Mouse (Mus musculus): ENCODE results near the gene Pappa2.

The Pappa2 gene

DNA sequence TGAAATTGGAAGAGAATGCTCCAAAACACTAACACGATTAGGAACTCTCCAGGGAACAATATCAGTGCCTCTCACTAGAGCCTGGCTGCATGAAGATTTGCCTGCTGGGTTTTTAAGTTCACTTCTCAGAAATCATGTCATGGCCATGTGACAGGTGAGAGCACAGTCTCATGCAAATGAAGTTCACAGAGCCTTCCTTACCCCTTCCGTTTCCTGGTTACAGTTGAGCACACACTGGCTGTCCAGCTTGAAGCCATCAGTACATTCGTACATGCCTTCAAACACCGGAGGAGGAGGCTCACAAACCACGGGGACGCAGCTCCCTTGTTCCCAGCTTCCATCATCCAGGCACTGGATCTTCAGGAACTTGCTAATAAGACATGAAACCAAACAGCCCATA lies 215.6 kb downstream of the Pappa2 start:
- no peak for DNase-seq (ENCODE audit: low spot score)

DNA sequence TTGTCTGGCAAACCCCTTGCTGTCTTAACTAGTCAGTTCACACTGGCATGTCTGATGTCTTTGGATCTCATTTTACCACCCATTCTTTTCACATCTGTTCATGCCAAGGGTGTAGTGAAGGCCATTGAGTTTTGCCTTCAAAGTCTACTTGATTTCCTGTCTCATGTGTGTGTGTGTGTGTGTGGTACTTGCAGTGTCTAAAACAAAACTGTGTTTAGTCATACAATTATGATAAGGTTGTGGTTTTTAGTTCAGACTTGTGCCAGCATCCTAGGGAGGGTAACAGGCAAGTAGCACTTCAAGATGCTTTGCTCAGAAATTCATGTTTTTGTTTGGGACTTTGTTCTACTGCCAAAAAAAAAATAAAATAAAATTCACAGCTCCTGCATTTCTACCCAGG lies 216.1 kb downstream of the Pappa2 start:
- DNase-seq (ENCODE audit: low spot score): no peak

DNA sequence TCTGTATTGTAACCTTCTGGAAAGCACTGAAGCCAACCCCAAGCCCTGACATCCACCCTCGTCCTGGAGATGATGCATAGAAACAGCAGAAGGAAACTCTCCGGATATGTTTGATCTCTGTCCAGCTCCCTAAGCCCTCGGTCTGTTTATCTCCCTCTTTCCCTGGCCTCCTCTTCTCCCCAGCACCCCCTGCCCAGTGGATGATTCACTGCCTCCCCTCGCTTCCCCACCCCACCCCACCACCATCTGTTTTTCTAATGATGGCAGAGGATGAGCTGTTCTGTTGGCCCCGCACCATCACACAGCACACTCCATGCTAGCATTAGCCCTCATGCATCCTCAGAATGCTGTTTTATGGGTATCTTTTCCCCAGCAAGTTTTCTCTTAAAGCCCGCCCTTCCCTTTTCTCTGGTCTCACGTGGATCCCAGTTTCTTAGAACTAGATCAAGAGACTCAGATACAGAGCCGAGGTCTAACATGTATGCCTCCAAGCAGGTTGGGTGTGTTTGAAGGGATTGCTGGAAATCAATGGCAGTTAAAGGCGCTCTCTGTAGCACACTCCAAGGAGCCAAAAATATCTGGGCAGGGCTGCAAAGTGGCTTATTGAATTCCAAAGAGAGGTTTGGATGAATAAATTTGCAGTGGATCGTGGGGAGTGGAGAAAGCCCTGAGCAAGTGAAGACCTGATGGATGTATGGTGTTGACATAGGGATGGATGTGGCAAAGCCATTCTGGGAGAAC lies 231.8 kb downstream of the Pappa2 start:
- no peak for DNase-seq (ENCODE audit: low spot score)

DNA sequence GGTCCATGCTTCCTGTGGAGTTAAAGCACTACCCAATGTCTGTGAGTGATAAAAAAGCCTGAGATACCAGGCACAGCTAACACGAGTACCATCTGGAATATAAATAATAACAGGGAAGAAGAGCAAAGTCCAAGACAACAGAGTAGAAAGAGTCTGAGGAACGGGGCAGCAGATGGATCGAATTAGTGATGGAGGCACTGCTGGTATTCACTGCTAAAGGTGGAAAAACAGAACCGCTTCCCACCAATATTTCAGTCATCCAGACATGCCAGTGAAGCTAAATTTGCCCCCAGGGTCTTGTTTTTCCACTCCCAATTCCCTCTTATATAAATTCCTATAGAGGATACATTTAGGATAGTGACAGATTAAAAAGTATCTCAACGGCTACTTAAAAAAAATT lies 238.8 kb downstream of the Pappa2 start:
- peak; percentile 18 for DNase-seq (ENCODE audit: low spot score)

DNA sequence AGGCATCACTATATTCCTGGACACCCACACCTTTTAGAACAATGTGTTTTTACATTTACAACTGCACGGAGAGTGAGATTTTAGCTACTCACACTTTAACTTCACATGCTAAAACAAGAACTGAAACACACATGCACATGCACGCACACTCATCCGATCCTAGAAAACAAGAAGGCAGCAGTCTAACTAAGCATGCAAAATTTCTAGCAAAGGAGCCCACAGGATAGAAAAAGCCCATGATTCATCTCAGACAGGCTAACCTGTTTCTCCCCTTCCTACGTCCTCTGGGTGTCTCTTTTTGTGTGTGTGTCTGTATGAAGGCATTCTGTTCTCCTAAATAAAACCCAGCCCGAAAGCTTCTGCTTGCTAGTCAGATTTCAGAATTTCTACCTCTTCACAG lies 239.3 kb downstream of the Pappa2 start:
- no peak for DNase-seq (ENCODE audit: low spot score)

DNA sequence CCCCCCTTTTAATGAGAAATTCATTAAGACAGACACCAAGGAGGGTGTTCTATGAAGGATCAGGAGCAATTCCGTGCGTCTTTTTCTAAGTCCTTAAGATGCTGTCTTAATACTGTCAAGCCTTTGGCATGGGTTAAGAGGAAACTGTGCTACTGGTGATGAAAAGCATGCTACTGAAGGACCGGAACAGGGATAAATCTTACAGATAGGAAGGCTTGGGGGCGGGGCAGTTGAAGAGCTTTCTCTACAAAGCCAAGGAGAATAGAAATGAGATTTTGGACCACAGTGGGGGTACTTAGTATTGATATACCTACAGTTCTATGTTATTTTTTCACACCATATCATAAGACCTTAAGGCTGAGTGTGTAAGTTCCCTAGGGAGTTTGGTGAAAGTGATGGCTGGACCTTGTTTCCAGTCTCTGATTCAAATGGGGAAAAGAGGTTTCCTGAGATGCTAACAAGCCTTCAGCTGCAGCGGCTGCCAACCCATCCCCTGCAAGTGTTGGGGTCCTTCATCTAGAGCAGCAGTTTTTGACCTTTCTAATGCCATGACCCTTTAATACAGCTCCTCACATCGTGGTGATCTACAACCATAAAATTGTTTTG lies 240.0 kb downstream of the Pappa2 start:
- no peak for DNase-seq (ENCODE audit: low spot score)

DNA sequence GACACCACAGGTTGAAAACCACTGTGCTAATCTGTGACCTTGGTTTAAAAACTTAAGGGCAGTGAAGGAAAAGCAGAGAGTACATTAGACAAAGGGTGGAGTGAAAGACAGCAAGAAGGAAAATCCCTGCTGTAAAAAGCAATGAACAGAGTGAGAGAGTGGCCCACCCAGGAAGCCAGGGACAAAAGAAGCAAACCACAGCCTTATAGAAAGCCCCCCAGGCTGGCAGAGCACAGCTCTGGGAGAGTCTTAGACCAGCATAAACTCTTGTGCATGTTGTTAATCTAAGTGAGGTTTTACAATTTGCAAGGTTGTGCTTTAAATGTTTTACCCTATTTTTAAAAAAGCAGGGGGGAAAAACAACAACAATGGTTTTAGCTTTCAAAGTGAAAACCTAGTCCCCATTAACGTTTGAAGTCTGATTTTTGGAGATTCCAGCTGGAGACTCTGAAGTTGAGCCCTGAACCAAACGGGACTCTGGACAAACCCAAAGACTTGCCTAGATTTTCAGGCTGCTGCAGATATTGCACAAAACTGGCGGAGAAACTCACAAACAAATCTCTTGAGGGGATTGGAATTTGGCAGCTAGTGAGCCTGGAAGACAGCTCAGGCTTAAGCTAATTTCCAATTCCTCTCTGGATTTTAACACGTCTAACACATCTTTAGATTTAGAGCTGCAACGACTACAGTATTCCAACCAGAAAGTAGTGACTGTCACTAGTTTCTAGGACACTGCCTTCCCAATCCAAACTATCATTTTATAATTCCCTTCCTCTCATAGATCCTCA lies 241.0 kb downstream of the Pappa2 start:
- DNase-seq (ENCODE audit: low spot score): peak; percentile 74

DNA sequence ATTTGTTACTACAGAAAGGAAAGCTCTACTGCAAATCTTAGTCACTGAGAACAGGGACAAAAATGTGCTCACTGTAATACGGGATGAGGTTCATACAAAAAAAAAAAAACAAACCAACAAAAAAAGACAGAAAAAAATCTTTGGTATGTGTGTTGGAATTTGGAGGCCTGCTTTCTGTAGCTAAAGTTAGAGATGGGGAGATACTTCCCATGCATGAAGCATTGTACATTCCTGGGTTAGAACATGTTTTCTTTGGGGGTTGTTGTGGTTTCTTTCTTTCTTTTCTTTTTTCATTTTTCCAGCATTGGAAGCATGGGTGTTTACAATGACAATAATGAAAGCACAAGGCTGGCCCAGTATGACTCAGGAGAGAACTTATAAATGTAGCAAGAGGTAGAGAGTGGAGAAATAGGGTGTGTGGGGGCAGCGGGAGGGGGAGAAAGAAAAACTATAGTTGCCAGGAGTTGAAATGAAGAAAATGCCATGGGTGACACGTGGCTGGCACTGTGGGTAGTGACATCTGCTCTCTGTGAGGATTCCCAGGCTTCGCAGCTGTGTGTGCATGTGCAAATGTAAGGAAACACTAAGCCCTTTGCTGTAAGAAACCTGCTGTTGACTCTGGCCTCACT lies 247.3 kb downstream of the Pappa2 start:
- DNase-seq (ENCODE audit: low spot score): peak; percentile 61

DNA sequence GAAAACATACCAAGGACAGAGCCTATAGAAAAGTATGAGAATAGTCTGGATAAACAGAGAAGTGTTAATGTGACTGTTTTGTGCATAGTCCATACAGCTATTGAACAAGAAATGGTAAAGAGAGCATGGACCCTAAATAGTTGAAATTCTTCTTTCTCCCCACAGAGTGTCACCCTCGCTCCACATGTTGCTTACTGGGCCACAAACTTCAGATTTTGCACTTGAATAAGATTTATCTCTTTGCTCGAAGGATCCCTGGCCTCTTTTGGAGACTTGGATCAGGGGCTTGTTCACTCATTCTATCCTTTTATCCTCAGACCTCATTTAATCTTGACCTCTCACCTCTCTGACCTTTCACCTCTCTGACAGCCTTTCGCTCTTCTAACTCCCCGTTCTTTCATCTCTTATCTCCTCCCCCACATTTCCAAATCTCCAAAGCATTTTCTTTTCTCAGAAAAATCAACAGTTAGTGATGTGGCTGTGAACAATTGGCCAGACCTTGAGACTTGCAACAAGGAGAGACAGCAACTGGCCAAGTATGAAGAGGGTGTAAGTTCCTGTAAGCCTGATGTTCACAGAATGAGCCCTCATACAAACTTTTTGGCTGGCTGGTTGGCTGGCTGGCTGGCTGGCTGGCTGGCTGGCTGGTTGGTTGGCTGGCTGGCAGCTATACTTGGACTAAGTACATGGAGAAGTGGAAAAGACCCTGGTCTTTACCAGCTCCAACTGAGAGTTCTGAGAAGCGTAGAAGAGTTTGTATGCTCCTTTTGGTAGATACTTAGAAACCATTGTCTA lies 266.8 kb downstream of the Pappa2 start:
- DNase-seq (ENCODE audit: low spot score): peak; percentile 74

DNA sequence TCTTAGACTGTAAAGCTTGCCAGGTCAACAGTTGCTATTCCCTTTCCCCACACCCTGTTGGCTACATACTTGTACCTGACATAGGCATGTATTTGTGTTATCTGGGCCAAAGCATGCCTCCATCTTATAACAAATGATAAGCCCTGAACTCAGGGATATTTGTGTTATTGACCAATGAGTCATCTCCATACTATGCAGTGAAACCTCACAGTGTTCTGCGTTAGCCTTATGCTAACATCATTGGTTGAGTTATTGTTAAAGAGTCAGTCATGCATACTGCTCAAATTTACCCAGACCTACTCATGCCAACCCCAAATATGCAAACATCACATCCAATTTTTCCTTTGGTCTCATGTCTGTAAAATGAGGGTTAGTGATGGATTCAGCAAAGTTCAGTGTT lies 279.0 kb downstream of the Pappa2 start:
- no peak for DNase-seq (ENCODE audit: low spot score)

DNA sequence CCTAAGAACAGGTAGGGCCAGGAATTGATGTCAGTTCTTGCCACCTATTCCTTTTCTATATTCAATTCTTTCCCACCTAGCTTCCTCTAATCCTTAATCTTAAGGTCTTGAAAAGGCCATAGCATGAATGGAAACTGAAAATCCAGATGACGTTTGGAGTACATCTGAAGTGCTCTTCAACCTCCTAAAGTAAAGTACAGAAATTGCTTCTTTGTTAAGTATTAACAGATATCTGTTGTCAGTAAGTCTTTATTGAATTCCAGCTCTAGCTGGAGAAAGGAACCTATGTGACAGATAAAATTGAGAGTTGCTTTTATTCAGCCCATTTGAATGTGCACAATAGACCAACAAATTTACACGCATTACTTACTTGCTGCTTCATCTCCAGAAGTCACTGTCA lies 280.1 kb downstream of the Pappa2 start:
- no peak for DNase-seq (ENCODE audit: low spot score)

DNA sequence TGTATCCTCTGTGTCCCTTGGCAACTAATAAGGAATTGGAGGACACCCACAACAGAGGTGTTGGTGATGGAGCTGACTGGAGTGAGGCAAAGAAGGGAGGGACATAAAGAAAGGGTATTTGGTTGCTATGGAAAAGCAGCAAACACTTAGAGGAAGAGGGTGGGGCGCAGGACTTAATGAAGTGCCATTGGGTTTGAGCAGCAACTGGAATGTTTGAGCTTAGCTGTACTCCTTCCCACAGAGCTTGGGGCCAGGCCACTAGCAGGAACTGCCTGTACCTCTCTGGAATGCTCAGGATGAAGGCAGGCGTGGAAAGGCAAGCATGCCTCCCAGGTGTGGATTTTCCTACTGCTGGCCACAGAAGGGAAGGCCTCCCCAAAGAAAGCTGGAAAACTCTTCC lies 281.0 kb downstream of the Pappa2 start:
- no peak for DNase-seq (ENCODE audit: low spot score)

DNA sequence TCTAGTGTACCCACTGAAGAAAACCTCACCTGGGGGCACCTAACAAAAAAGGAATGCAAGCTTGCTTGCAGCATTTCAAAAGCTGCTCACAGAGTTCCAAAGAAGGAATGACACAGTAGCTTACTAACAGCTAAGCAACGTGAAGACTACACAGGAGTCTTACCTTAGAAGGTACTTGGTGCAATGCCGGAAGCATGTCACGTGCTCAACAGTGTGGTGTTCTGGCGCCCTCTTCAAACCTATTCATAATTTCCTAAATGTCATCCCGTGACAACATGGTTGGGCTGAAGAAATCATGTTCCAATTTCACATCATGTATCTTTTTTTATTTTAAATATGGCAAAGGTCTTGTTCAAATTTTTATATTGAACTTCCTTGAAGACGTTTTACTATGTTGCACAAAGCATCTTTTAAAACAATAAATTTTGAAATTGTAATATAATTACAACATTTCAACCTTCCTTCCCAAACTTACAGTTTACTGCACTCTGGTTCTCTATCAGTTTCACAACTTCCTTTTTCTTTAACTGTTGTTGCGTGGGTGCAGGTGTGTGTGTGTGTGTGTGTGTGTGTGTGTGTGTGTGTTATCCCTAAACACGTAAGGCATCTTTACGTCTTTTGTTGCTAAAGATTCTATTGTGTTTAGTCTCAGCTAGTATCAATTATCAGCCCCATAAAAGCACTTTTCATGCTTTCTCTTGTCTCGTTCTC lies 282.3 kb downstream of the Pappa2 start:
- DNase-seq (ENCODE audit: low spot score): no peak

DNA sequence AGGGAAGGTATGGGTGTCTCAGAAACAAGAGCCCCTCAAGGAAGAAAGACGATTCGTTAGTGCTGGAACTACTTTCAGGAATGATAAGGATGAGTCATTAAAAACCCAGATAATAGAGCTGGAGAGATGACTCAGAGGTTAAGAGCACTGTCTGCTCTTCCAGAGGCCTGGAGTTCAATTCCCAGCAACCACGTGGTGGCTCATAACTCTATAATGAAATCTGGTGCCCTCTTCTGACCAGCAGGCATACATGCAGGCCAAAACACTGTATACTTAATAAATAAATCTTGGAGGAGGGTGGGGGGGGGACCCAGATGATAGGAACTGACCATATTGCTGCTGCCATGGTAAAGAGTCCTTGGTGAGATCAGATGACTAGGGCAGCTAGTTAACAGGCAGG lies 282.9 kb downstream of the Pappa2 start:
- no peak for DNase-seq (ENCODE audit: low spot score)

DNA sequence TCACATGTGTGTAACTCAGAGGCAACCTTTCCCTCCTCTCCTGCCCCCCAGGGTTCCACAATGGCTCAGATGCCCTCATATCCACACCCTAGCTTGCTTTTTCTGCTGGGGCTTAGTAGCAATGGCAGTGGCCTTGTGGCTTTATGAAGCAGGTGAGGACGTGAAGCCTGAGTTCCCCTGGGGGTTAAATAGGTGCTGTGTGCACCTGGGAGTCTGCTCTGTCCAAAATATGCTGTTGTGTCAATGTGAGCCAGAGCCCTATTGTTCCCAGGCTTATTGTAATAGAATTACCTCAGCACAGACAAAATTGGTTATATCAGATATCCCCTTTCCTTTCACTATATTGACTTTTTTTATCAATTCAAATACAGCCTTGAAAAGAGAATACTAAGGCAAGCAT lies 292.6 kb downstream of the Pappa2 start:
- DNase-seq (ENCODE audit: low spot score): no peak

DNA sequence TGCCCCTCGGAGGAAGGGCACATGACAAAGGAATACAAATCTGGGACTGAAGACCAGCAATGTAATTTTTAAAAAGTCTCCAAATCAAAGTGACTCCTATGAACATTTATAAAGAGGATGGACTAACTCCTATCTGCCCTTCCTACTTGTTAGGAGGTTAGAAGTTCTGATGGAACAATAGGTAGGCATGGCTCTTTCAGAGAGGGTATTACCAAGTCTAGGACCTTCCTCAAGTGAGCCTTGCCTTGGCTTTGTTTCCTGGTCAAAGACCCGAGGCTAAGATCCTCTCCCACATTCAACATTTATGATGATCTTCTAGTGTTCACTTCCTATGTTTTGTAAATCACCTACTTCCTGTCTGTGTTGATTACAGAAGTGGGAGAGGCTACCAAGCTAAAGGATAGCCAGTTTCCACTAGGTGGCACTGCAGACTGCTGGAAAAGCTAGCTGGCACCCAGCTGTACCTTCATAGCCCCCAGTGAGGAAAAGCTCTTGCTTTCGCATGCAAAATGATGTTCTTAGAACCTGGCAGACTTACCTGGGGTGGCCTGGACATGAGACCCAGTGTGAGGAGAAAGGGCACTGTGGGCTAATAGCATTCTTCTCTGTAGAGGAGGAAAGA lies 310.2 kb downstream of the Pappa2 start:
- peak; percentile 66 for DNase-seq (ENCODE audit: low spot score)

DNA sequence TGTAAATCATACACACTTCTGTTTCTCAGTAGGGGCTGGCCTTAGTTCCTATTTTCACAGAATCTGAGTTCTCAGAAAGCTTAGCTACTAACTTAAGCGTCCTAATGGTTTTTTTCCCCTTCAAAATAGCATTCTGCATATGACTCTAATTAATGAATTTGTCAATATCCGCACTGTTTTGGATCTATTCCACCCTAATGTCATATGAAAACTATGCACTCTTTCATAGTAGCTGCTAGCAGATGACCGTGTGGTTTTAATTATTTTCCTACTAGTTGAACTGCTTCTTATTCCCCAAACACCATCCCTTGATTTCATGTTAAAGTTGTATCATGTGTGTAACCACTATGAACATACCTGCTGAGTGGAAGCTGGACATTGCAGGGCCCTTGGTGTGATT lies 314.3 kb downstream of the Pappa2 start:
- DNase-seq (ENCODE audit: low spot score): peak; percentile 24

Data from adipocyte (in vitro differentiated cells).